Mouse (Mus musculus) neural tube, embryonic 10.5 days (tissue): ENCODE measurements around the gene C1ql1.
A peak's percentile ranks its signal among the peaks of the same experiment; 100 is the strongest.
"Not testable (repeated sequence)": the region's sequence is repeated elsewhere in the genome, so short reads cannot be mapped to it uniquely, and the experiment has no call there.

Source experiments
- DNase-seq: peaks from one replicate; pipeline ENCODE4 v3.0.0-alpha.2; 2017; ENCODE audit warnings: low spot score; ENCODE audit errors: extremely low spot score

The C1ql1 gene

DNA sequence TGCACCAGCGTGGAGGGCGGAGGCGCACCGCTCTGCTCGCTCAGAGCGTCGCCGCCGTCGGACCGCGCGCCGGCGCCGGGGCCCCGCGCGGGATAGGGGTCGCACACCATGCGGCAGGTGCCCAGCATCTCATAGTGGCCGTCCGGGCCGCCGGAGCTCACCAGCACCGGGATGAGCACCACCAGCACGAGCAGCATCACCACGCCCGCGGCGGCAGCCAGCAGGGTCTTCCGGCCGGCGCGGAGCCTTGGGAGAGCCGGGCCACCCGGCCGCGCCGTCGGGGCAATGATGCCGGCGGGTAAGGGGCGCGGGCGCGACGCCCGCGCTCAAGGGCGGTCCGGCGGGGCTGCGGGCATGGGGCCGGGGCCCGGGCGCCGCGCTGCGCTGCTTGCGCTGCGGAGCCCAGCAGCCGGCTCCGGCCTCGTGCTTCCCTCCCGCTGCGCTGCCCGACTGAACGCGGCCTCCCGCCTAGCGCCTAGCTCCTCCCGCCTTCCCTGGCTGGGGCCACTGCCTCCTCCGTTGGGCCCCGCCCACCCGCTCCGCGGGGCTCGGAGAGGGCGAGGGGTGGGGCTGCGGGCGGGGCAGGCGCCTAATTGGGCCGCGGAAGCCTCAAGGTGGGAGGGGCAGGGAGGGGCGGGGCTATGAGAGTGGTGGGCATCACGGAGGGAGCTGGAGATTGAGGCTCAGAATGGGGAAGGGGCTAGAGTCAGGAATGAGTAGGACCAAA is at the start of gene C1ql1:
C1ql1 (minus strand) TSS at position 424 of the 727 bp plus-strand sequence.
- DNase-seq, result peak; percentile 88

DNA sequence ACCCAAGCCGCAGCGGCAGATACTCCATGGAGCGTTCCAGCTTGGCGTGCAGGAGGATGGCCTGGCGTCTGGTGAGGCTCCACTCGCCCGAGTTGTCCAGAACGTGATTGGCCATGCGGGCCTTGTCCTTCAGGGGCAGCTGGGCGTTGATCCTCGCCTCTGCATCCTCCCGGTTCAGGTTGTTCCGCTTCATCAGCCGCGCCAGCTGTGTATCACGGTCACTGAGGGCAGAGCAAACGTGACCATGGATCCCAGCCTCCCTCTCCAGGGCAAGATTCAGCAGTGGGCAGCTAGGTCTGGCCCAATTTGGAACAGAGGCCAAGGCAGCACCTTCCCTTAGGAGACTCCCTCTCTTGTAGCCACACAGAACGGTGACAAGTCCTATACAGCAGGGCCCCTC is 48.5 kb upstream of the C1ql1 start:
- no peak for DNase-seq

DNA sequence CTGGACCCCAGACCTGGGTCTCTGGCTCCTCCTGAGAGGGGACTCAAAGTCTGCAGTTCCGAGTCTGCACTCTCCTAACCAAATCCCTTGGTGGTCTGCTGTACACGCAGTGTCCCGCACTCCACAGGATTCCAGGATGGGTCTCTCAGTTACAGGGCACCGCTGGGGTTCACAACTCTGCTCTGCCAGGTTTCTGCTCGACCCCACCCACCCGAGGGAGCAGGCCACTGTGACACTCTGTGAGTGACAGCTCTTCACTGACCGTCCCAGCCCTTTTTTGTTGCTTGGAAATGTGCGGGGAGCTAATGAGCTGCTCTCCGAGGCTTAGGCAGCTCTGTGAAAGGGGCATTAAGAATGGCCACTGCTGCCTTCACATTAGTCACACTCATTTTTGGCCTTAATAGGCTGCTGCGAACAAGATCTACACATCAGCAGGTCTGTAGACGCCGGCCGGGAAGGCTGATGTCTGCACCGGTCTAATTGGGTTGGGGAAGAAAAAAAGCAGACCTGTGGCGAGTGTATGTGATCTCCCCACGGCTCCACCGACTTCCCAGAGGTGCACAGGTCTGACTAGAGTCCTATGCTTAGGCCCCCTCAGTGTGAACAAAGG is 47.0 kb upstream of the C1ql1 start:
- peak; percentile 40 for DNase-seq

DNA sequence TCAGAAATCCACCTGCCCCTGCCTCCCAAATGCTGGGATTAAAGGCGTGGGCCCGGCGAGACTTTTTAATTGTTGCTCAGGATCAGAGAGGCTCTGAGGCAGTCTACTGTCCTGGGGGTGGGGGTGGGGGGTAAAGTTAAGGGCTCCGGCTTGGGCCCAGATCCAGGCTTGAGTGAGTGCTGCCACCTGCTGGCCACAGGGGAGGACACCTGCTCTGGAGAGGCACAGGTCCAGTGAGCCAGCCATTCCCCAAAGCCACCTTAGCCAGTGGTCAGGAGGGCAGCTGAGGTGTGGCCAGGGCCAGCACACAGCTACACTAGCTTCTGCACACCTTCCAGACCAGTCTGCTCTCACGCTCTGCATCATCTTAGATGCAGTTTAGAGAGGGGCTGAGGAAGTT is 46.5 kb upstream of the C1ql1 start:
- peak; percentile 82 for DNase-seq

DNA sequence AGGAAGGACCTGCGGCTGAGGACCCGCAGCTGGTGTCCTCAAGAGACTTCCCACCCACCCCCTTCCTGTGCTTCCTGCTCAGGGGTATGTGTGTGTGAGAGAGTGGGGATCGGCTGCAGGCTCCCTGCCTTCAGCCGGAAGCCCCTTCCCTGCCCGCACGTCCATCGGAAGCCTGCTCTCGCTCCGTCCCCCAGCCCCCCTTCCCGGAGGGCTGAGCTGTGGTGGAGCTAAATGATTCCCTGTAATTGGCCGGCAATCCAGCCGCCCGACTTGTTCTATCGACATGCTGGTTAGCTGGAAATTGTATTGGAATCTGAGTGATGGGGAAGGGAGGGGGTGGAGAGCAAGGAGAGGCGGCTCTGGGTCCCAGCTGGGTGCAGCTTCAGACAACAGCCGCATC is 45.2 kb upstream of the C1ql1 start:
- DNase-seq, result peak; percentile 47

DNA sequence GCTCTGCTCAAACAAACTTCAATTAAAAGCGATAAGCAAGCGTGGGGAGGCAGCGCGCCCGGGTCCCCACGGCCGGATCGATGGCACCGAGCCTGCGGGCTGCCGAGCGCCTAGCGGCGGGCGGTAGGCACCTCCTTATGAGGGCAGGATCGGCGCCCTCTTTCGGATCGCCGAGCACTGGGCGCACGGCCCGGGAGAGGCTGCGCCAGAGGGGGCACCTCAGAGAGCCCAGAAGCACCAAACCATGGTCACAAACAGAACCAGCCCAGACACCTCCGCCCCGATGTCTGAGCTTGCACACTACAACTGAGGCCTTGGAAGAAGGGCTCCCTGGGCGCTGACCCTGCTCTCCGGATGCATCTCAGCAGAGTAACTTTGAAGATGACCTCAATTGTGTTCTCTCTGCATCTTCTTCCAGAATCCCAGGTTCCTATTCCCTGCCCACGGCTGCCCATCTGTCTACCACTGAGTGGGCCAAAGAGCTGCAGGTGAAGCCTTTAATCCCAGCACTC is 43.7 kb upstream of the C1ql1 start:
- peak; percentile 50 for DNase-seq

DNA sequence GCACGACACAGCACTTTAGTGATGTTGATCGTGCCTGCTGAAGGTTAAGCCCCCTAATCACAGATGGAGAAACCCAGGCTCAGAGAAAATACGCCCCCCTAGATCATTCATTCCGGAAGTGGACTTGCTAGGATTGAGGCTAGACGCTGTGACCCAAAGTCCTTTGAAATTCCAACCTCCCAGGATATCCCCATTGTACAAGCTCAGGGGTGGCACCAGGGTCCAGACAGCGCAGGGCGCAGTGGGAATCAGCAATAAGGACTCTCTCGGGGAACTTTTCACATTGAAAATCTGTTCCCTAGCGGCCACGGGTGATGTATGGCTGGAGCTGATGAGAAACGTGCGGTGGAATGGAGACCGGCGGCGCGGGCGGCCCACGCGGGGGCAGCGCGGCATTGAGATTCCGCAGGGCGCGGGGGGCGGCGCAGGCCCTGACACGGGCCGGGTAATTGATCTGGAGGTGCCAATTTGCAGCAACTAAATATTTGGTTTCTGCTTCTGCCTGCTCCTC is 43.2 kb upstream of the C1ql1 start:
- peak; percentile 42 for DNase-seq

DNA sequence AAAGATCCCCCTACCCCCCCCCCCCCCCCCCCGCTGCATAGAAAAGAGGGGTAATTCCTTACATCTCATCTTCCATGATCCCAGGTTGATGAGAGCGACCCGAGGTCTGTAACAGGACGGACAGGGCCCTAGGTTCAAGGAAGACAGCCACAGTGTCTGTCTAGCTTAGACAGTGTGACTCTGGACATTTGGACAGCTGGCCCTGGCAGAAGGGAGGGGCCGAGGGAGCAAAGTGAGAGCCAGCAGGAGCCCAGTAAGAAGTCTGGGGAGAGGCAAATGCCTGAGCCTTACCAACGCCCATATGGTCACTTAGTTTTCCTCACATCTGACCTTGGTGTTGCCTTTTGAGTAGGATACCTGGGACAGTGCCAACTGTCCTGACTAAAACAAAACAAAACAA is 38.7 kb upstream of the C1ql1 start:
- no peak for DNase-seq

DNA sequence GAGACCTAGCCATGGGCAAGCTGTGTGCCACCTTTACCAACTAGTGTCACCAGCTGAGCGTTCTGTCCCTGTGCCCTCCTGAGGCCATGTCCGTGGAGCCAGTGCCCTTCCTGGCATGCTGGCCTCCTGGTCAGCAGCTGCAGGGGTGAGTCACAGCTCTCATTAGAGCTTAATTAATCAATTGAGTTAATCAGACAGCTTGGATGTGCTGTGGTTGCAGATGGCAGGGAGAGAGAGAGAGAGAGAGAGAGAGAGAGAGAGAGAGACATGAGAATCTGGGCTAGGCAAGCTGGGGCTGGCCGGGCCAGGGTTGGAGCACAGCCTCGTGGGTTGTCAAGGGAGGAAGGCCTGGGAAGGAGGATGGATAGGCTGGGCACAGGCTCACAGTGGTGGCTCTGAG is 38.1 kb upstream of the C1ql1 start:
- no peak for DNase-seq

DNA sequence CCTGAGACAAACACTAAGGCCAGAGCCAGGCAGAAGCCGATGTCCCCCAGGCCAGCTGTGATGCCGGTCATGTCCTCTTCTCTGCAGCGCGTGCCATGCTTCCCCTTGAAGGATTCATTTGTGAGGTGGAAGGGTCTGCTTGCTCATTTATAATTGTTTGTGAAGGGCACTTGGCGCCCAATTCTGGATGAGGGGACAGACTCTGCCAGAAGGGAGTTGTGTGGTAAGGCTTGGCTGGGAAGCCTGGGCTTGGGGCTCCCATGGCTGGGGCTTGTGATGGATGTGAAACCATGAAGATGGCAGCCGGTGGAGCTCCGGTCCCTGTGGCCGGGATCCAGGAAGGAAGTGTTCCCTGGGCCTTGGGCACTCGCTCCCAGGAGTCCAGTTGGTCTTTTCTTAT is 37.6 kb upstream of the C1ql1 start:
- no peak for DNase-seq

DNA sequence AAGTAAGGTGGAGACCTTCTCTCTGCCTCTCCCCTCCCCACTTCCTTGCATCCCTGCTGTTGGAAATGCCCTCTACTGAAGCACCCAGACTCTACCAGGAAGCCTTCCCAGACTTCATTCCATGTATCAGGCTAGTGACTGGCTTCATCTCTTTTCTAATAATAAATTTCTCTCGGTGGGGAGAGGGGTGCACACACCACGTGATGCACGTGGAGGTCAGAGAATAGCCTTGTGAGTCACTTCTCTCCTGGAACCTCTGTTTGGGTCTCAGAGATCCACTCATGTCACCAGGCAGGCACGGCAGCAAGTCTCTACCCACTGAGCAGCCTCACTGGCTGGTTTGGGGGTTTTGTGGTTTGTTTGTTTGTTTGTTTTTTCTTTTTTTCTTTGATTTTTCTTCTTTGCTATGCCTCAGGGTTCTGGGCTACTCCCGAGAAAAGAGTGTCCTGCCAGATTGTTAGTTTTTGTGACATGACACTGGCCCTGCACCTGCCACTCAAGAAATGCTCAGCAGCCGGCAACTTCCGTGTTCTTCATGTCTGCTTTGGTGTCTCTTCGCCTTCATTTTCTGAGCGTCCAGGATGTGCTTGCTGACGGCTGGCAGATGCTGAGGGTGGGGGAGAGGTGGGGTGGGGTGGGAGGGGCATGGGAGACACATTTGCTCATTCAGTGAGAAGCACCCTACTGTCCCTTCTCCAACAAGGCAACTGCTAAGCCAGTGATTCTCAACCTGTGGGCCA is 34.8 kb upstream of the C1ql1 start:
- DNase-seq, result no peak

DNA sequence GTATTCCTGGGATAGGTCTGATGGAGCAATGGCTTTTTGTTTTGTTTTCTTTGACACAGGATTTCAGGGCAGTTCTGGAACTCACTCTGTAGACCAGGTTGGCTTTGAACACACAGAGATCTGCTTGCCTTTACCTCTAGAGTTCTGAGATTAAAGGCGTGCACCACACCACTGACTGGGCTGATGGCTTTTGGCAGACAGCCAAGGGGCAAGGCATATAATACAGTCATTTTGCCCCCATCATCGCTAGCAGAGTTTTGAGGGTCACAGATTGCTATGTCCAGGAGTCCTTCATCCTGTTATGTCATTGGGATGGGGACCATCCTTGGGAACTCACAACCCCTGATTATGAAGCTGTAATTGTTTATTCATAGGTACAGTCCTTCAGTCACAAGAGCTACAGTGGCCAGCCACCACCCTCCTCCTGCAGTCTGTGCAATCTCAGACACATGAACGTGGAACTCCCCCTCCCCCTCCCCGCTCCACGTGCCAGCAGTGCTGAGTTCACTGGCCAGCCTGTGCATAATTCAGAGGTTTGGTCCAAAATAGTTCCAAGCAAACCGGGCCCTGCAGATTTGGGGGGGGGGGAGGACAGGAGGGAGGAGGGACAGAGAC is 31.7 kb upstream of the C1ql1 start:
- DNase-seq, result no peak

DNA sequence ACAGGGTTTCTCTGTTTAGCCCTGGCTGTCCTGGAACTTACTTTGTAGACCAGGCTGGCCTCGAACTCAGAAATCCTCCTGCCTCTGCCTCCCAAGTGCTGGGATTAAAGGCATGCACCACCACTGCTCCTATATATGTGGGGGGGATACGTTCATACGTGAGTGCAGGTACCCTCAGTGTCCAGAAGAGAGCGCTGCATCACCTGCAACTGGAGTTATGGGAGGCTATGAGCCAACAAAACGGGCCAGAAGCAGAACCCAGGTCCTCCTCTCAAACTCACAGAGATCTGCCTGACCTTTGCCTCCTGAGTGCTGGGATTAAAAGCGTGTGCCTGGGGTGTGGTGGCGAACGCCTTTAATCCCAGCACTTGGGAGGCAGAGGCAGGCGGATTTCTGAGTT is 29.5 kb upstream of the C1ql1 start:
- not testable (repeated sequence) for DNase-seq

DNA sequence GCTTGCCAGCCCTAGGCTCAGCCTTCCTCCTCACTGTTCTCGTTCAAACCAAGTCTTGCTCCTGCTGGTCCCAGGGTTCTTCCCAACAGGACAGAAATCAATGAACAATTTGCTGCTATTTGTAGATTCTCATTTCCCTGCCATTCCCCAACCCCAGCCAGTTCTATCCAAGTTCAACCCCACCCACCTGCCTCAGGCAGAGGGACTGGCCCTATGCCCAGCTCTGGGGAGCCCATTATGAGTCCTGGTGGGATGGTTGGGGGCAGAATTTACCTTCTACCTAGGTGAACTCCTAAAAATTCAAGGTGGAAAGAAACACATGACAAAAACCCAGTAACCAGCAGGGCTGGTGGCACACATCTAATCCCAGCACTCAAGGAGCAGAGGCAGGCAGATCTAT is 25.8 kb upstream of the C1ql1 start:
- no peak for DNase-seq

DNA sequence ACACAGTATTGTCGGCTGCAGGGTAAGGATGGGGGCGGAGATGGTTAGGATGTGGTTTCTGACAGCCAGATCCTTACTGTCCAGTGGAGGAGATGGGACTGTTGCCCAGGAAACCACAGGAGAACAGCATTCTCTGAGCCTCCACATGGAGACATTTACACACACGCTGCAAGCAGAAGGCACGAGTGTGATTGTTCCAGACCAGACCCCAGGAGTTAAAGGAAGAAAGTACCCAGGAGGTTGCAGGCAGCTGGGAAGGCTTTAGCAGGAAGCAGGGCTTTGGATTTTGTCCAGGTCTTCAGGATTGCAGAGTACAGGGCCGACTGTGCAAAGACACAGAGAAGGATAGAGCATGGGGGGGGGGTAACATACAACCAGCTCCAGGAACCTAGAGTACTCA is 25.1 kb upstream of the C1ql1 start:
- no peak for DNase-seq

DNA sequence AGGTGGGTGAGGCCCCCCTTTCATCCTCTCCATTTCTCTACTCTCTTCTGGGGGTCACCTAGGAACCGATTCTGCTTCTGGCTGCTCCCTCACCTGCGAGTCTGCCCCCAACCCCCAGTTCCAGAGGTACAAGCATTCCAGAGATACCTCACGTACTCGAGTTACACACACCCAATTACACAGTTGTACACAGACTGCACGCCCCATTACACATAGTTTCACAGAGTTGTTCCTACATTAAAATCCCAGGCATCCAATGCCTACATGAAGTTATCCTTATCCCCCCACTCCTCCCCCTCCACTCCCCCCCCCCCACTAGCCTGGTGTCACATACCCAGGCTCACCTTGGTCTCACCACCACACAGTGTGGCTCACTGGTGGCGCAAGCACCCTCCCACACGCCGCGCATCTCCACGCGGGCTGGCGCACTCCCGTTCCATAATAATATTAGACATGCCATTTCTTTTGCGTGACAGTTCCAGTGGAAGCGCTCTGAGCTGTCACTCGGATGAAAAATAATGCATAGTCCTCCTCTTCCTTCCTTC is 18.1 kb upstream of the C1ql1 start:
- no peak for DNase-seq

DNA sequence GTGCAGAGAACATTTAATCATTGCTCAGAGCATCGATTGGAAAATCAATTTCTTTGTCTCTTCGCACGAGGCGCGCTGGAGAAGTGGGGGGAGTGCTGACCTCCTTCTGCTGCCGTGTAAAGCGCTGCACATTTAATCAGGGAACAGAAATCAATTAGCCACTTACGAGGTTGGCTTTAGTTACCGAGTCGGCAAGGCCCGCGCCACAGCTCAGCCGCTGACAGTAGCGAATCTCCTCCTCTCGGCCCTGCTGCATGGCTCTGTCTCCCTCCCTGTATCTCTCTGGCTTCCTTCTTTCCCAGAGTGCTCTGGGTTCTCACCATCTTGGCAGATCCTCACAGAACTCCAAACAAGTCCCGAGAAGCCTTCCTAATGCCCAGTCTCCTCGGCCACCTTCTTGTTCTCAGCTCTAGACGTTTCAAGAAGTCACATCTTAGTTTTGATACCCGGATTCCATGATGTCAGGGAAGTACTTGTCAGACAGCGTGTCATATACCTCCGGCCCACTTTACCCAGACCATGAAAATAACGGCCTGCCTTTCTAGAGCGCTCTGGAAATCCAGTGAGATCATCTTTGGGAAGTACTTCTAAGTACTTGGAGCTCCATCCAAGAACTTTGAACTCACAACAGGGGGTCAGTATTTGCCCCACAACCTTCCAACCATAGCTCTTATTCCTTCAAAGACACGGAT is 17.5 kb upstream of the C1ql1 start:
- peak; percentile 38 for DNase-seq

DNA sequence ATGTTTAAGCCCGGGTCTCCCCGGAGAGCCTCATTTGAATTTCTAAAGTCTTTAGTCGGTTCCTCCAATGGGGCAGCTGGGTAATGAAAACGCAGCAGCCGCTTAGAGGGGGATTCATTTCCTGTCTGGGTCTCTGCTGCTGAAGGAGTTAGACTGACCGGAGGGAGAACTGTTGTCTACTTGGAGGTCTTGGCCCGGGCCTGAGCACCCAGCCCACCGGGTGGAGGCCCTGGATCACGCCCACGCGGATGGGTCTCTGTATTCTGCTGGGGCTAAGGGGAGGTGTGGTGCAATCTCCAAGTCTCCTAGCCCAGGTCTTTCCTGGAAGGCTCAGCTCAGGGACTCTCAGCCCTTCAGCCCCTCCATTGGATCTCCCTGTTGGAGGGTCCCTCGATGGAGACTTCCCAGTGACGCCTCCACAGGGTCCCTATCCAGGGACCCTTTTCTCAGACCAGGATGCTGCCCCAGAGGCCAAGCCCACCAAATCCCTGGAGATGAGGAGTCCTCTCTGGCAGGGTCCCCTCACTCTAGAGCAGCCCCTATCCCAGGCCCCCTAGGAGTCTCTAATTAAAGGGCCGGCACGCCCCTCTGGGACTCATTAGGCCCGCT is 16.9 kb upstream of the C1ql1 start:
- peak; percentile 59 for DNase-seq

DNA sequence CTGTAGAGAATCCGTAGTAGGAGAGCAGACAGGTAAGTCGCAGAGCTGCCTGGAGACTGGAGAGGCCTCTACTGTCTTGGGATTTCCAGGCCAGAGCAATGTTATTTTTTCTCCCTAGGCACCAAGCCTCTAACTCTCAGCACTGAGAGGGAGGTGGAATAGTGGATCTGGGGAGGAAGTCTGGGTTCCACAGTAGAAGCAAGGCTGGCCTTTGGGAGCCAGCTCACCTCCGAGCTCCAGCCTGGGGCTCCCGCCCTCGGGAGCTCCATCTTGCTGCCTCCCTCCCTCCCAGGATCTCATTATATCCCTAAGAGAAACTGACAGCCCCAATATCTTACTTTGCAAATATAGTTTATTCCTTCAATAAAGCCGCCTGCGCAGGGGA is 16.4 kb upstream of the C1ql1 start:
- DNase-seq, result no peak

DNA sequence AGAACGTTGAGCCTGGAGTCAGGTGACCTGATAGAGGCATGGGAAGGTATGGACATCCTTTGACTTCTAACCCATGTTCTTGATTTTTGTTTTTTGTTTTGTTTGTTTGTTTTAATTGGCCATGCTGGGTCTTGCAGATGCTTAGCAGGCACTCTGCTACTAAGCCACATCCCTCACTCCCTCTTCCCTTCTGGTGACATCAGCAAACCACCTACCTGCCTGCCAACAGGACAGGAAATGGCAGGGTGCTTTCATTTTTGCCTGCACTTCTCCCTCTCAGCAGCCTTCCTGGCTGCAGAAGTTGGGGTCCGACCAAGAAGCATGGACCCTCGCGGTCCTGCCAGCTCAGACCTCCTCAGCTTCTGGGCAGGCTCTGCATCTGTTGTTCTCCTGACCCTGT is 14.6 kb upstream of the C1ql1 start:
- no peak for DNase-seq
